Mouse (Mus musculus) cerebellum, adult 2 months (tissue): ENCODE measurements around the gene Rnf220.

ENCODE experiments used
- CTCF ChIP-seq: fragments of 200-500 bp; IDR thresholded peaks from 2 replicates; pipeline ENCODE4 v1.5.1; 2011; ENCODE audit warnings: low read depth, mild to moderate bottlenecking, control low read depth, low read length, moderate library complexity, borderline replicate concordance; ENCODE audit not compliant: insufficient read depth
- POLR2A ChIP-seq: fragments of 200-500 bp; IDR thresholded peaks from 2 replicates; pipeline ENCODE4 v1.6.1; 2011; ENCODE audit warnings: low read length, control low read depth, borderline replicate concordance; ENCODE audit not compliant: insufficient read depth

DNA sequence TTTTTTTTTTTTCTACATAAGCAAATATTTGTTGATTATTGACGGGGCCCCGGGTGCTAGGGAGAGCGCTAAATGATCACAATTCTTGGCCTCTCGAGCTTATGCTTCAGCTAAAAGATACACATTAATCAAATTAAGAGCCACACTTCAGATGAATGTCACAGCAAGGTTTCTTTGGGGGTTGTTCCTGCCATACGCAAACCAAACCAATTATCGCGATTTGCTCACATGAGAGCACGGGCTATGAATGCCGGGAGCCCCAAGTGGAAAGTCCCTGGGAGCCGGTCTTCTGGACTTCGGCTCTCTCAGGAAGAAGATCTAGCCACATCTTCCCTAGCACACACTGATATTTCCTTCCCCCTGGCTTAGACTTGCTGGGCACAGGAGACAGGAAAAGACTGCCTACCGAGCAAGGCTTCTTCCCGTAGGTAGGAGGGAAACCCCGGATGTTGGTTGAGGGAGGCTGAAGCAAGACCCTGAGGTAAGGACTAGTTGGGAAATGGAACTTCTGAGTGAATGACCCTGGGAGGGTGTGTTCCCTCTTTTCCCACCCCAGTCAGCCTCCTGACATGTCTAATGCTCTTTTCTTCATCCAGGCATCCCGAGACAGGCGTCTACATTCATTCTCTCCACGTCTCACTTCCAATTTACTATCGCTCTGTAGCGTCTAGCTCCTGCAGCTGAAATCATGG lies 51.2 kb downstream of the Rnf220 start:
- TF ChIP-seq POLR2A, result no peak
- TF ChIP-seq CTCF, result no peak
